Mouse (Mus musculus): ENCODE measurements around the gene Stk38.

GRCm38 (mm10) chr17:28944481-28944880, 63.3 kb downstream of the Stk38 start:
- TF ChIP-seq CTCF (IDR thresholded peaks at IDR 0.05; ENCODE audit: insufficient read depth, low read length), result no peak
- TF ChIP-seq POLR2A (IDR thresholded peaks at IDR 0.05; ENCODE audit: borderline replicate concordance, extremely low read depth, low read depth, low read length), result no peak
